Mouse (Mus musculus) liver, embryonic 14.5 days (tissue): Measurements from ENCODE around the gene Olfr186. TPM values are rescaled to one million over a fixed set of nuclear protein-coding genes. Genes with fewer than 3 reads are reported as not detected.

Source experiments
- ATAC-seq: fragments of 200-750 bp; cut with Nextera tagmentation; 2 replicates; pipeline ENCODE4 v1.8.0; 2017; ENCODE audit warnings: moderate number of reproducible peaks, mild to moderate bottlenecking, moderate library complexity; ENCODE audit not compliant: insufficient read depth
- DNase-seq, 3 experiments: peaks; one replicate each; pipeline ENCODE4 v3.0.0-alpha.2; 2012 to 2013; ENCODE audit warnings: low read depth in 3 of 3, low spot score in 3 of 3
- H3K27ac ChIP-seq: fragments of 300-500 bp; sonication (generic); 2 replicates; pipeline ENCODE4 v1.5.1; 2014; ENCODE audit warnings: moderate library complexity, mild to moderate bottlenecking, control low read depth, inconsistent platforms
- H3K27me3 ChIP-seq: fragments of 300-500 bp; sonication (generic); 2 replicates; pipeline ENCODE4 v1.6.1; 2014; ENCODE audit warnings: mild to moderate bottlenecking, low read length, moderate library complexity; ENCODE audit not compliant: control insufficient read depth, insufficient read depth
- H3K36me3 ChIP-seq: fragments of 300-500 bp; sonication (generic); replicated peaks from 2 replicates; pipeline ENCODE4 v1.6.1; 2014; ENCODE audit warnings: low read depth; ENCODE audit not compliant: control insufficient read depth, insufficient read depth
- H3K4me1 ChIP-seq, 2 experiments: fragments of 200-500 bp in 1 of 2; fragments of 300-500 bp in 1 of 2; sonication (generic) in 1 of 2; replicated peaks; 2 replicates each; pipeline ENCODE4 v1.6.1; 2012 to 2014; ENCODE audit warnings: antibody characterized with exemption in 1 of 2, inconsistent platforms in 1 of 2, low read length in 1 of 2; ENCODE audit not compliant: control insufficient read depth in 2 of 2, insufficient read depth in 2 of 2
- H3K4me2 ChIP-seq: fragments of 300-500 bp; sonication (generic); 2 replicates; pipeline ENCODE4 v1.6.1; 2014; ENCODE audit warnings: low read depth, mild to moderate bottlenecking, control low read depth, moderate library complexity
- H3K4me3 ChIP-seq, 2 experiments: fragments of 200-500 bp in 1 of 2; fragments of 300-500 bp in 1 of 2; sonication (generic) in 1 of 2; 2 replicates each; pipeline ENCODE4 v1.5.1; 2012 to 2014; ENCODE audit warnings: low read depth in 2 of 2, low read length in 2 of 2, mild to moderate bottlenecking in 2 of 2, control low read depth in 1 of 2, inconsistent platforms in 1 of 2, moderate library complexity in 1 of 2; ENCODE audit not compliant: insufficient read depth in 1 of 2
- H3K9ac ChIP-seq: fragments of 300-500 bp; sonication (generic); replicated peaks from 2 replicates; pipeline ENCODE4 v1.6.1; 2014; ENCODE audit warnings: mild to moderate bottlenecking, control low read depth, moderate library complexity
- H3K9me3 ChIP-seq: fragments of 300-500 bp; sonication (generic); 2 replicates; pipeline ENCODE4 v1.6.1; 2016; ENCODE audit warnings: low read length, mixed read lengths; ENCODE audit not compliant: control insufficient read depth
- CTCF ChIP-seq: IDR thresholded peaks from 2 replicates; pipeline ENCODE4 v1.5.1; 2016; ENCODE audit warnings: antibody characterized with exemption, low read depth, control low read depth
- EP300 ChIP-seq: IDR thresholded peaks from 2 replicates; pipeline ENCODE4 v1.6.1; 2016; ENCODE audit warnings: antibody characterized with exemption, low read depth
- WGBS: fragments of 180-500 bp; shearing (Covaris S2); extraction: QIAGEN DNeasy Blood & Tissue Kit; methylation state at CpG from one replicate; pipeline ENCODE4 v1.1.7; 2014; ENCODE audit not compliant: insufficient replicate concordance; 5-methylcytosine and 5-hydroxymethylcytosine counted together
- polyA plus RNA-seq, 2 experiments: library from polyadenylated mRNA; depleted of rRNA in 1 of 2; stranded (reverse) in 1 of 2; unstranded in 1 of 2; fragments of >200 nt; fragmentation: Nextera tagmentation in 1 of 2; extraction: Ambion mirVana in 1 of 2; gene quantifications; 2 replicates each; pipeline versions ENCODE4 v1.2.1 to v1.2.3; 2012 to 2014

The Olfr186 gene
- polyA plus RNA-seq, 2 experiments = not detected

DNA sequence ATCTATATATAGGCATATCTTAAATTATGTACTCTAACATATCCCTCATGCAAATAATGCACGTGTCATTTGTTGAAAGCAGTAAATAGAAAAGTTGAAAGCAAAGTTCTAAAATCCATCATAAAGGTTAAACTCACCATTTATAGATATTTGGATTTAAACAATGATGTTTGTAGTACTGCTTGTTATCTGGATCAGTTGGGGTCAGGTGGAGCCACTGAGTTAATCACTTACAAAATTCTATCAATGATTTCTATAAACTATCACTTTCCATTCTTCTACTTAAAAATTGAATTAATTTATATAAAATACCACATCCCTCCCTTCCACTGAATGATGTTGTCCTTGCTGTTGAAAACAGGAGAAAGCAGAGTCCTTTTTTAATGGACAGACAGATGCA lies 18.8 kb upstream of the Olfr186 start:
- WGBS = 36% methylated on average over 1 of the region's 1 CpGs
- no peak for ATAC-seq
- TF ChIP-seq EP300 (no peak), CTCF (no peak)
- H3K9ac ChIP-seq = no peak overlapping the region
- no peak for DNase-seq
- H3K4me1 ChIP-seq = no peaks in the 10 kb centered on the region
- H3K27me3 ChIP-seq = no peaks in the 10 kb centered on the region
- H3K36me3 ChIP-seq = no peaks in the 10 kb centered on the region
- no peak overlapping the region for H3K27ac ChIP-seq
- H3K9me3 ChIP-seq = no peaks in the 10 kb centered on the region
- no peak overlapping the region for H3K4me2 ChIP-seq
- no peak overlapping the region for H3K4me3 ChIP-seq

DNA sequence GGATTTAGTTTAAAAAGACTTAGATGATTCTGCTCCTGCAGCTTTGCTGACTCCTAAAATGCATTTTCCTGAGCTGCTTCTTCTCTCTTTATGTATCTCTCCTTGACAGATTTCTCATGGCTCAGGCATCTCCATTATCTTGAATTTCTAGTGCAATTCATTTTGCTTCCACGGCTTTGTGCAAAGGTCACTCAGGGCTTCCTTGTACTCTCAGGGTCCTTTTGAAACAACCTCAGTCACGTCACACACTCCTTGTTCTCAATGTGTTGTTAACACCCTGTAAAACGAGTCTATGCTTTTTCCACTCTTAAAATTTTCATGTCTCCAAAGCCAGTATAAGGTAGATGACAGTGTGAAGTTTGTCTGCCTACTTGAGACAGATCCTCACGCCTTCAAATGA lies 17.5 kb upstream of the Olfr186 start:
- ATAC-seq = no peak
- Histone ChIP-seq H3K9me3 (no peaks in the 10 kb centered on the region), H3K4me3 (no peak overlapping the region), H3K27me3 (no peaks in the 10 kb centered on the region), H3K4me2 (no peak overlapping the region), H3K27ac (no peak overlapping the region), H3K9ac (no peak overlapping the region), H3K36me3 (no peaks in the 10 kb centered on the region), H3K4me1 (no peaks in the 10 kb centered on the region)
- no peak for TF ChIP-seq EP300
- no peak for TF ChIP-seq CTCF
- WGBS = 47% methylated on average over 4 of the region's 4 CpGs
- no peak for DNase-seq

DNA sequence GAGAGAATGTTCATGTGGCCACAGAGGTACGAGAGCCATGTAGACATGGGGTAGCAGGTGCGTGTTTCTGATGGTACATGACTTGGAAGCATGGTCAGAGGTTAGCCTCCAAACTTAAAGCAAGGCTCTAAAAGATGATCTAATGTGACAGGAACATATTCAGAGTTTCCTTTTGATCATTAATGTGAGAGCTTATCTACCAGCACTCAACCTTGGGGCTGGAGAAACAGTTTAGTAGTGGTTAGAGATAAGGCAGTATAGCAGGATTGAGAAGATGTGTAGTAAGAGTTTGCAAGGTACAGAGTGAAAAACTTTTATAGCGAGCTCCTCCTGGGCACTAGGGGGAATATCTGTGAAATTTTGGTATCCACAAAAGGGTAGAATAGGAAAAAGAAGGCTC lies 15.7 kb upstream of the Olfr186 start:
- no peaks in the 10 kb centered on the region for H3K36me3 ChIP-seq
- DNase-seq (no peak), ATAC-seq (no peak)
- H3K27me3 ChIP-seq = no peaks in the 10 kb centered on the region
- H3K9ac ChIP-seq = no peak overlapping the region
- no peak overlapping the region for H3K4me2 ChIP-seq
- WGBS = 40% methylated on average over 3 of the region's 3 CpGs
- no peak overlapping the region for H3K4me3 ChIP-seq
- no peaks in the 10 kb centered on the region for H3K4me1 ChIP-seq
- TF ChIP-seq EP300 (no peak), CTCF (no peak)
- H3K9me3 ChIP-seq = no peaks in the 10 kb centered on the region
- H3K27ac ChIP-seq = no peak overlapping the region

GRCm38 (mm10) chr16:59039710-59040109 lies 9.6 kb upstream of the Olfr186 start, which contains the start of gene Olfr187:
TSS of gene Olfr187 (minus strand) at chr16:59039767.
- Histone ChIP-seq H3K27ac (no peak within 1 kb of the TSS), H3K4me2 (no peak within 1 kb of the TSS), H3K27me3 (no peaks in the 10 kb centered on the region), H3K9ac (no peak within 1 kb of the TSS), H3K4me1 (no peaks in the 10 kb centered on the region), H3K36me3 (no peaks in the 10 kb centered on the region), H3K9me3 (no peaks in the 10 kb centered on the region), H3K4me3 (no peak within 1 kb of the TSS)
- WGBS = 76% methylated on average over 7 of the region's 7 CpGs
- ATAC-seq (no peak), DNase-seq (no peak)
- TF ChIP-seq EP300 = no peak
- no peak for TF ChIP-seq CTCF

- no peaks in the 10 kb centered on the region for H3K4me1 ChIP-seq
- H3K4me2 ChIP-seq = no peak overlapping the region
- DNase-seq (no peak), ATAC-seq (no peak)
- H3K4me3 ChIP-seq = no peak overlapping the region
- no peaks in the 10 kb centered on the region for H3K36me3 ChIP-seq
- no peak overlapping the region for H3K27ac ChIP-seq
- no peak overlapping the region for H3K9ac ChIP-seq
- H3K9me3 ChIP-seq = no peaks in the 10 kb centered on the region; the same call in 1 of the 2 replicates
- no peak for TF ChIP-seq CTCF
- TF ChIP-seq EP300 = no peak
- no peaks in the 10 kb centered on the region for H3K27me3 ChIP-seq
- 27% methylated on average over 2 of the region's 2 CpGs for WGBS
These were observed 16.6 kb downstream of the Olfr186 start for GRCm38 (mm10) chr16:59013357-59014018.
